Mouse (Mus musculus) brain, adult 10 weeks (tissue): ENCODE data around the gene Eps8l1. TPM values are rescaled to one million over a fixed set of nuclear protein-coding genes. Genes with fewer than 3 reads are reported as not detected.

ENCODE experiments used
- polyA plus RNA-seq: library from polyadenylated mRNA; stranded (reverse); fragments of 350-450 nt; fragmentation: Illumina TruSeq; extraction: RNeasy Lipid Tissue Mini Kit (QIAGEN cat#74804); gene quantifications from one replicate; pipeline ENCODE4 v1.2.3, GENCODE M21; 2015; ENCODE audit warnings: low read depth, low replicate concordance

The Eps8l1 gene
- polyA plus RNA-seq: 12.5 TPM

GRCm38 (mm10) chr7:4460576-4461434, at the start of gene Eps8l1:
Gene Eps8l1, plus strand, starts transcription at chr7:4460674.

DNA sequence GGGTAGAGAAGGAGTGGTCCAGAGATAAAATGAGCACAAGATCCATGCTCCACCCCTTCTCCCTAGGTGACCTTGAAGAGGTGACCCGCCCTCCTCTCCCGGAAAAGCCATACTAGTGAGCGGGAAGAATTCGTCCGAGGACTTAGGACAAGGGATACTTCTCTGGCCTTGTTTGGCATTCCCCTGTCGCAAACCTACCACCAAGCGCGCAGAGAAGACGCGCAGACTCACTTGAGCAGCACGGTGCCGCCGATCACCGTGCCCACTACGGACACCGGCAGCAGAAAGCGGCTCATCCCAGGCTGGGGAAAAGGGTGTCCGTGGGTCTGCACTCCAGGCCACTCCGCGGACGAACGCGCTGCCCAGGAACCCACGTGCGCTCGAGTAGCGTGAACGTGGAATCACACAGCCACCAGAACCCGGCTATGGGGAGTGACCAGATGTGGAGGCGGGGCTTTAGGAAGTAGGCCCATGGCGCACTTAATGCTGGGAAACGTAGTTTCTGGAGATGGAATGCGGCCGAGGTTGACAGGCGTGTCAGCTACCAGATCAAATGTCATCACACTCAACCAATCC, 15.2 kb upstream of the Eps8l1 start, which contains the start of gene Rdh13:
Gene Rdh13 (minus strand): TSS at position 434 of the 576 bp plus-strand sequence.

DNA sequence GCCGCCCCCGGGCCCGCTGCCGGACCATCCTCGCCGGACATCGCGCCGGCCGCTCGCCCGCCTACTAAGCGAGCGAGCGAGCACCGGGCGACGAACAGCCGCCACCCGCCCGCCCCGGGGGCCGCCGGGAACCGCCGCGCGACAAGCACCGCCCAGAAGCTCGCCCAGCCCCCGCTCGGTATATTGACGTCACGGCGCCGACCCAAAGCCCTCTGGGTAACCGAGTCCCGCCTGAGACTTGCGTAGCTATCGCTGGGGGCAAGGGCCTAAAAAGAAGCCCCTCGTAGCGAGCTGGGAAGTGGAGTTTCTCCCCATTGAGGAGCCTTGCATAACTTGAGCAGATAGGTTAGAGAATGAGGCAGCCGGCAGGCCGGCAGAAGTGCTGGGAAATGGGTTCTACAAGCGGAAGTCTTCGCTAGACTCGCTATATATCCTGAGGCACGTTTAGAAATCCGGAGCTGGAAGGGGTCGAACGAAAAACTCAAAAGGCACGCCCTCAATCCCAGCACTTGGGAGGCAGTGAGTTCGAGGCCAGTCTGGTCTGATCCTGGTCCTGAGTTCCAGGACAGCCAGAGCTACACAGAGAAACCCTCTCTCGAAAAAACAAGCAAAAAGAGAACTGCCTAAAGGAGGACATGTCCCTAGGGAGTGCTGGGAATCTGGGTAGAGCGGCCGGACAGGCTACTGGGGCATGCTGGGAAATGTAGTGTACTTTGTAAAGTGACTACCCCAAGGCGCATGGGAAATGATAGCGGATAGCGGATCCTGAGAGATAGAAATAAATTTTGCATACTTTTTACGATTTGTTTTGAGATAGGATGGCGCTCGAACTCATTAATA, 41.3 kb downstream of the Eps8l1 start, which contains the start of gene Ppp1r12c:
Gene Ppp1r12c (minus strand): TSS at position 123 of the 840 bp plus-strand sequence.

DNA sequence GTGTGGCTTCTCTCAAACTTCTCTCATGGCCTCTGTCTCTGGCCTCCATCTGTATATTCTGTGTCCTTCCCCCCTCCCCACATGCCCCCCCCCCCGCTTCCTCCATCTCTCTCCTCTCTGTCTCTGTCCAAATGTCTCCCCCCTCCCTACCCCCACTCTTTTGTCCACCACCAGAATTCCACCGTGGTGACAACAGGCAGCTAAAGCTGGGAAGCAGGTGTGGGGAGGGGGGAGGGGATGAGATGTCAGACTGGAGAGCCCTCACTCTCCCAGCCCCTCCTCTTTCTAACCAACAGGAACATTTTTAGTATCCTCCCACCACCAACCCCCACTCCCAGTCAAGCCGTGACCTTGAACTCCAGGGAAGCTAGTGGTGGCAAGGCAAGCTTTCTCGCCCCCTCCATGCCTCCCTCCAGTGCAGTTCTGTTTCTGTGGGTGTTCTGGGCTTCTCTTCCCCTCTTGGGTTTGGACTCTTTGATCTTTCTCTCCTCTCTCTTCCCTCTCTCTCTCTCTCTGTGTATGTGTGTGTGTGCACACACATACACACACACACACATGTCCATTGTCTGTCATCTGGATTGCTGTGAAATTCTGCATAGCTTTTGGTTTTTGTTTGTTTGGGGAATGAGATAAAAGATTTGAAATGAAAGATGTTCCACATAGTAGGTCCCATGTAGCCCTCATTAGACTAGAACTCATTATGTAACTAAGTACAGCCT, 56.0 kb downstream of the Eps8l1 start, which contains the start of gene Tnnt1:
Gene Tnnt1 (minus strand): TSS at position 51 of the 719 bp plus-strand sequence.

DNA sequence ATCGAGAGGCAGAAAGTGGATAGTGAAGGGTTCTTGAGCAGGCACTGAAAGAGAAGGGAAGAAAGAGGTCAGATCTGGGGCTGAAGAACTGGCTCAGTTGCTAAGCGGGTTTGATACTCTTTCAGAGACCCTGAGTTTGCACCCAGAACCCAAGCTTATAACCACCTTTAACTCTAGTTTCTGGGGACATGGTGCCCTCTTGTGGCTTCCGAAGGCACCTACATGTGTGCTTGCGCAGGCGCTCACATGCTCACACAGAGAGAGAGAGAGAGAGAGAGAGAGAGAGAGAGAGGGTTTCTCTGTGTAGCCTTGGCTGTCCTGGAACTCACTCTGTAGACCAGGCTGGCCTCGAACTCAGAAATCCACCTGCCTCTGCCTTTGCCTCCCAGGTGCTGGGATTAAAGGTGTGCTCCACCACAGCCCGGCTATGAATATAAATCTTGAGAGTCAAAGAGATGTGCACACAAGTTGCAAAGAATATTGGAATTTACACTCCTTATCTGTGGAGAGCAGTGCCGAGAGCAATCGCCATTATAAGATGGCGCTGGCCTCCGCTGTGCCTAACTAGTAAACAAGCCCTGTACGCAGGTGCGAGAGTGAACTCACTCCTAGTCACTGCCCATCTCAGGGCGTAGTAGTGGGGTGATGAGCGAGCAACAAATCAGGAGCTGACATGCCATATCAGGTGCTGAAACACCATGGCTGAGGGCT, 63.9 kb downstream of the Eps8l1 start, which contains the start of gene Tnni3:
Gene Tnni3 (minus strand): TSS at position 18 of the 711 bp plus-strand sequence.

Other genes with a start within 250 kb of the Eps8l1 start
- gene Lilra5, start 222.9 kb upstream of the Eps8l1 start, polyA plus RNA-seq: 0.28 TPM
- gene Ncr1, start 123.0 kb upstream of the Eps8l1 start, polyA plus RNA-seq: not detected
- not detected for gene Gp6, start 62.9 kb upstream of the Eps8l1 start, polyA plus RNA-seq
- gene Rdh13, start 15.0 kb upstream of the Eps8l1 start, polyA plus RNA-seq: 32.6 TPM
- 134 TPM for gene Ppp1r12c, start 41.0 kb downstream of the Eps8l1 start, polyA plus RNA-seq
- 30.2 TPM for gene Tnnt1, start 55.7 kb downstream of the Eps8l1 start, polyA plus RNA-seq
- gene Tnni3, start 63.6 kb downstream of the Eps8l1 start, polyA plus RNA-seq: 3.3 TPM
- 1.2 TPM for gene Dnaaf3, start 71.8 kb downstream of the Eps8l1 start, polyA plus RNA-seq
- 318 TPM for gene Syt5, start 86.9 kb downstream of the Eps8l1 start, polyA plus RNA-seq
- gene Ptprh, start 143.4 kb downstream of the Eps8l1 start, polyA plus RNA-seq: 0.92 TPM
- 13.2 TPM for gene Tmem86b, start 170.7 kb downstream of the Eps8l1 start, polyA plus RNA-seq
- gene Ppp6r1, start 198.3 kb downstream of the Eps8l1 start, polyA plus RNA-seq: 99.8 TPM
- 126 TPM for gene Hspbp1, start 224.4 kb downstream of the Eps8l1 start, polyA plus RNA-seq
- gene Brsk1, start 229.9 kb downstream of the Eps8l1 start, polyA plus RNA-seq: 257 TPM